Mouse (Mus musculus) T-helper 17 cell (primary cell): ENCODE results near the gene Arfrp1.

Experiments
- in situ Hi-C, 2 experiments: fragments of 300-600 bp; cut with MboI, MseI; formaldehyde crosslinking; loops; 1 replicate in 1 of 2; 2 replicates in 1 of 2; pipeline ENCODE4 v1.15.1; 2025; ENCODE audit warnings: high pct_unique_total_duplicates in 2 of 2

Gene Arfrp1

DNA sequence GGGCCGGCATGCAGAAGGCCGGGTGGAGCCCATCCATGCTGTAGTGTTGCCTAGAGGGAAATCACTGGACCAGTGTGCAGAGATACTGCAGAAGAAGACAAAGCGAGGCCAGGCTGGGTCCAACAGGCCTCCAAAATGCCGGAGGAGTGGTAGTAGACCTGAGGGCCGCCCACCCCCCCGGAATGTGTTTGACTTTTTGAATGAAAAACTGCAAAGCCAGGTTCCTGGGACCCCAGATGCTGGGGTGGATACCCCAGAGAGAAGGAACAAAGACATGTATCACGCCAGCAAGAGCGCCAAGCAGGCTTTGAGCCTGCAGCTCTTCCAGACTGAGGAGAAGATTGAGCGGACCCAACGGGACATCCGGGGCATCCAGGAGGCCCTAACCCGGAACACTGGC, 14.6 kb upstream of the Arfrp1 start, which contains the start of gene Lime1:
Gene Lime1, plus strand, starts transcription at position 301 of the 400 bp plus-strand sequence.
- in situ Hi-C loops, result loop anchor here in 1 of 2 experiments (5.0 kb wide), 1 partner anchor 203 kb away; the partner anchor contains the start of gene Uckl1

DNA sequence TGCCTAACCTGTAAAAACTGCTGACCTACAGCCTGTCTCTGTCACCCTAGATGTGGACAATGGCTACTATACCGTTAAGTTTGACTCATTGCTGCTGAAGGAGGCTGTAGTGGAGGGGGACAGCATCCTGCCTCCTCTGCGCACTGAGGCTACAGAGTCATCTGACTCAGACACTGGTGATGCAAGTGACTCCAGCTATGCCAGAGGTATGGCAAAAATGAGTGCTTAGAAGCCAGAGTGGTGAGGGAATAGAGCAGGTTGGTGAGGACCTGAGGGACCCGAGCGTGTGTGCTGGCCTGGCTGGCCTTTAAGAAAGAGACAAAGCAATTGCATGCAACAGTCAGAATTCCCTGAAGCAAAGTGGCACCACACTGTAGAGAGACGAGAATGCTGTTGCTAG, 13.5 kb upstream of the Arfrp1 start:
- in situ Hi-C loops, result no loop called here

DNA sequence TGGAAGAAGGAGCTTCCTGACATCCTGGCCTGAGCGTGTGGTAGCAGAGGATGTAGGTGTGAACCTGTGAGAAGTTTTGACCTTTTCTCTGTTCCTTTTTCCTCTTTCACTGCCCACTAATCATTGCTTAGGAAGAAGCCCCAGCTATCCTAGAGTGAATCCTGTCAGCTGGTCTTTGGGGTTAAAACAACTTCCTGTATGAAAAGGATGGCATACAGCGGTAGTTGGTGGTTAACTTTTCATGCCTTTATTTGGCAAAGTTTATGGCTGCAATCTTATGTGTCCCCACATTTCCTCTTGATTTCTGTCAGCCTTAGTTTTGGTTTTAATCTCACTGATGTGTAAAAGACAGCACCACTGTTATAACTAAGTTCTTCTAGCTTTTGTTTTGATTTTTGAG, 12.0 kb upstream of the Arfrp1 start:
- in situ Hi-C loops, result no loop called here

DNA sequence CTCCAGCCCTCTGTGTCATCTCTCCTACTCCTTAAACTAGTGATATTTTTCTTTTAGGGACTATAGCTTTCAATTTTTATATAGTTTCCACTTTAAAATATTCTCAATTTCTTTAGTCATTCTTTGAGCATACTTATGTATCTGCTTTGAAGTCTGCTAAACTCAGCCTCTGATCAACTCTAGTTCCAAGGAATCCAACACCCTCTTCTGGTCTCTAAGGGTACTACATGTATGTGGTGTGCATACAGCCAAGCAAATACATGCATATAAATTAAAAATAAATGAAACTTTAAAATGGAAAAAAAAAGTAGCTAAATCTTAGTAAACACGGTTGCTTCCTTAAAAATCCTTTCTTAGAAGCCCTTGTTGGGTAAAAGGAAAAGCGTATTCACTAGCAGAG, 10.6 kb upstream of the Arfrp1 start:
- in situ Hi-C loops, result no loop called here

DNA sequence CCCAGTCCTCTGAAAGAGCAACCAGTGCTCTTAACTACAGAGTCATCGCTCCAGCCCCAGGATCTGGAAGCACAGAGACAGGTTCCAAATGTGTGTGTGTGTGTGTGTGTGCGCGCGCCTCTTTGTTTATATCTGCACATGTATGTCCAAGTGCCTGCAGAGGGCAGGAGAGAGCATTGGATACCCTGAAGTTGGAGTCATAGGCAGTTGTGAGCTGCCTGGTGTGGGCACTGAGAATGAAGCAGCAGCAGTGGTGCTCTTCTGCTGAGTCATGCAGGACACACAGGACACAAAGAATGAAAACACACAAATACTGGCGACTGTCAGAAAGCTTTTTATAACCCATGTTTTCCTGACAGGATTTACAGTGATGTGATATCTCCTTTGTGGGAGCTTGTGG, 4.8 kb upstream of the Arfrp1 start:
- in situ Hi-C loops, result loop anchor here in 1 of 2 experiments (25.0 kb wide), 1 partner anchor 658 kb away; the partner anchor contains the start of genes Dido1 and Gid8

DNA sequence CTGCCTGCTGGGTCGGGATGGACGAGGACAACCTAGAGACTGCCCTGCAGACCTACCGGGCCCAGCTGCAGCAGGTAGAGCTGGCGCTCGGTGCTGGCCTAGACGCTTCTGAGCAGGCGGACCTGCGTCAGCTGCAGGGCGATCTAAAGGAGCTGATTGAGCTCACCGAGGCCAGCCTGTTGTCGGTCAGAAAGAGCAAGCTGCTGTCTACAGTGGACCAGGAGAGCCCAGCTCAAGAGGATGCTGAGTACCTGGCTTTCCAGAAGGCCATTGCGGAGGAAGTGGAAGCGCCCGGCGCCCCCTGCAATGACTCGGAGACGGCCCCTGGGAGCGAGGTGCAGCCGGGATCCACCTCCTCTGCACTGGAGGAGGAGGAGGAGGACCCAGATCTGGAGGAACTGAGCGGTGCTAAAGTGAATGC, 461 bp upstream of the Arfrp1 start:
- in situ Hi-C loops, result loop anchor here in 1 of 2 experiments (25.0 kb wide), 1 partner anchor 653 kb away; the partner anchor contains the start of genes Dido1 and Gid8

DNA sequence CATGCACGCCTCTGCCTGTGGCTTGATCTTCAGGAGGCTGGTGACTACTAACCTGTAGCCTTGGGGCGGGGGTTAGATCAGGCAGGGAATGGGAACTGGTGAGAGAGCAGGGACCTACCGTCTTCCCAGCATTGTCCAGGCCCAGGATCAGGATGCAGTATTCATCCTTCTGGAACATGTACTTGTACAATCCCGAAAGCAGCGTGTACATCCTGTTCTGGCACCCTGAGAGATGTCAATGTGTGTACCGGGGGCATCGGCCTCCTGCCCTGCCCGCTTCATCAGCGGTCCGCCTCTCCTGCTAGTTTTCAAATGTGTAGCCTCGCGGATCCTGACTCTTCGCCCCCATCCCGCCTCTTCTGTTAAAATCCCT, 731 bp downstream of the Arfrp1 start:
- in situ Hi-C loops, result loop anchor here in 1 of 2 experiments (25.0 kb wide), 1 partner anchor 652 kb away; the partner anchor contains the start of genes Dido1 and Gid8

DNA sequence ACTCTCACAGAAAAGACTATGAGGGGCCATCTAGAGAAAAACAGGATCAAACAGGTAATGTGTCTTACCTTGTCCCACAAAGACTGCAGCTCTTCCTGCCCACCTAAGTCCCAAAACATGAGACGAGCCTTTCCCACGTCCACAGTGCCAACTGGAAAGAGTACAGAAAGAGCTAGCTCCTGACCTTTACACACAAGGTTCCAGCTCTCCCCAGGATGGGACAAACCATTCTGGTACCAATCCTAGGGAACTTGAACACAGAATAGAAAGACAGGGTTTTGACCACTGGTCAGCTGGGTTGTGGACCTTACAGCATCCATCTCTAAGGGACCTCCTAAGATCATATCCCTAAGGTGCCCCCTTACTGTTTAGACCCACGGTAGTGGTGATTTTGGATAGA, 1.3 kb downstream of the Arfrp1 start:
- in situ Hi-C loops, result loop anchor here in 1 of 2 experiments (25.0 kb wide), 1 partner anchor 652 kb away; the partner anchor contains the start of genes Dido1 and Gid8

DNA sequence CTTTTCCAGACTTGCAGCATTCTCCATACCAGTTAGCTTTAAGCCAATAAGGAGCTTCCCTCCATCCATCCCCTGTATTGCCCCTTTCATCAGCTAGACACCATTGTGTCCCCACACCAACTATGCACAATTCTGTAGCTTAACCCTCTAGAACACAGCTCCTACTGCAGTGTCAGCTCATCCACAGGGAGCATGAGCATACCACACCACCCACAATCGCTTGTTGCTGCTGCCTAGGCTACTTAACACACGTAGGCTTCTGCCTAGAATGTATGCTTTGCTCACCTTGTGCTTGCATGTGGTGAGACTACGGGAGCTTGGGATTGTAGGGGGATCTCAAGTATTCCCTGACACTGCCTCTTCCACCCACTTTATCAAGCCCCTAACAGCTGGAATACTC, 8.4 kb downstream of the Arfrp1 start:
- in situ Hi-C loops, result loop anchor here in 1 of 2 experiments (25.0 kb wide), 1 partner anchor 644 kb away; the partner anchor contains the start of genes Dido1 and Gid8

DNA sequence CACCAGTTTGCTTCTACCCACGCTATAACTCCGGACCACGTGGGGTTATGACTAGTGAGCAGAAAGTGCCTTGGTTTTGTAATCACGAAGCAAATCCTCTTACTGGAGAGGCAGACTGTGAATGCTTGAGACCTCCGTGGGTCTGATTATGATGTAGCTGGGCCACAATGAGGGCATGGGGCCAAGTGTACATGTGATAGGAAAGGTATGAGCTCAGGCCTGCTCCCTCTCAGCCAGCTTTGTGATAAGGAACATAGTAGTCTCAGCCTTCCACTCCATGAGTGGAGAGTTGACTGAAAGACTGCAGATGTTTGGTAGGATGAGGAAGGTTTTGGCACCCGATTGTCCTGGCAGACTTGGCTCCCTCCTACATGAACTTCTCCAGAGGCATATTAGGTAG, 22.4 kb downstream of the Arfrp1 start:
- in situ Hi-C loops, result no loop called here

DNA sequence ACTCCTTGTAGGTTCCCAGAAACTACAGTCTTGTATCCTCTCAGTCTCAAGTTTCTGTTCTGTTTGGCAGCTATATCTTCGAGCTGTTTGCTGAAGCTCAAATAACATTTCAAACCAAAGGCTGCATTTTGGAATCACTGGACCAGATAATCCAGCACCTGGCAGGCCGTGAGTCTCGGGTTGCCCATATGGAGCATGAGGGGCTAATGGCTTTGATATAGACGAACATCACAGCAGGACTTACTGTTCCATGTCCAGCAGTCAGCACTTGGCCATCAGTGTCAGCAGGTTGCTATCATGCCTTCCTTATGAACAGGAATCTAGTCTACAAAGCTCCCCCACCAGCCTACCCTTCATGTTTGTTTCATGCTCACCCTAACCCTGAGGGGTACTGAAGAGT, 24.8 kb downstream of the Arfrp1 start:
- in situ Hi-C loops, result no loop called here

DNA sequence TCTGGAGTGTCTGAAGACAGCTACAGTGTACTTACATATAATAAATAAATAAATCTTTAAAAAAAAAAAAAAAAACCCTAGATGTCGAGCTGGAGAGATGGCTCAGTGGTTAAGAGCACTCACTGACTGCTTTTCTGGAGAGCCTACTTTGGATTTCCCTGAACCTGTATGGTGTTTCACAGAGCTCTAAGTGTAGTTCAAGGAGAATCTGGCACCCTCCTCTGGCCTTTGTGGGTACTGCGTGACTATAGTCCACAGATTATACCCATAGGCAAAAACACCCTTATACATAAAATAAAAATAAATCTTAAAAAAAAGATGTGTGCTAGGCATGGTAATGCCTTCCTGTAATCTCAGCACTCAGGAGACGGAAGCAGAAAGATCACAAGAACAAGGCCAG, 31.2 kb downstream of the Arfrp1 start:
- in situ Hi-C loops, result loop anchor here in 1 of 2 experiments (10.0 kb wide), 1 partner anchor 149 kb away; the partner anchor contains the start of gene Ppdpf

DNA sequence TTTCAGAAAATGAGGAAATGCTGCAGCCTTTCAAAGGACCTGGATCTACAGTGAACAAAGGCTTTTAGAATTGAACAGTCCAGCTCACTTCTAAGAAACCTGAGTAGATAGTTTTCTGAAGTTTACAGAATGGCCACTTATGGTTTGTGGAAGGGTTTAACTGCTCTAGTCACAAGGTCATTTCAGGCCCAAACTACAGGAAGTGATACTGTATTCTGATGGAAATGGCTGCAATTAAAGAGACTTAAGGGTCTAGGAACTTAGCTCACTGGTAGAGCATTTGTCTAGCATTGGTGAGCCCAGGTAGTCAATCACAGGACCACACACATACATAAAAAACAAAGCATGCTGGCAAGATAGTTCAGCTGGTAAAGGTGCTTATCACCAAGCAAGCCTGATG, 32.7 kb downstream of the Arfrp1 start:
- in situ Hi-C loops, result loop anchor here in 1 of 2 experiments (10.0 kb wide), 1 partner anchor 148 kb away; the partner anchor contains the start of gene Ppdpf

DNA sequence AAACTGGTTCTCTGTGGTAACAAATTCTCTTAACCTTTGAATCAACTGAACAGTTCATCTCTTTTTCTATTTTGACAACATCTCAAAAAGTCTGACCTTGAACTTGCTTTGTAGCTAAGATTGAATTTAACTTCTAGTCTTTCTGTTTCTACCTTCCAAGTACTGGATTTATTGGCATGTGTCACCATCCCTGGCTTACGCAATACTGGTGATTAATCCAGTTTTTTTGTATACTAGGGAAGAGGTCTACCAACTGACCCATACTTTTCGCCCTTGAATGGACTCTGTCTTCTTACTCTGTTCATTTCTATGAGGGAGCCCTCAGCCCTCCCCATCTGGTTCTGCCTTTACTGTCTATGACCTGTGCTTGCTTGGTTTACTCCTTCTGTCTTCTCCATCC, 39.1 kb downstream of the Arfrp1 start:
- in situ Hi-C loops, result no loop called here

DNA sequence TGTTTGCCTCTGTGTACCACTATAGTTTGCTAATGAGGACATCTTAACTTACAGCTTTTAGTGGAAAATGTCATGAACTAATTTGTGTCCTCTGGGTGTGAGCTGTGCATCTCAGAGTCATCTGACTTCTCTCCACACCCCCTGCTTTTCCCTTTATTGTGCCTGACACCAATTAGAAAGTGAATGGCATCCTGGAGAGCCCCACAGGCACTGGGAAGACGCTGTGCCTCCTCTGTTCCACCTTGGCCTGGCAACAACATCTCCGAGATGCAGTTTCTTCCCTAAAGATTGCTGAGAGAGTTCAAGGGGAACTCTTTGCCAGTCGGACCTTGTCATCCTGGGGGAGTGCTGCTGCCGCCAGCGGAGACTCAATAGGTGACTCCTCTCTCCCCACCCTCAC, 43.1 kb downstream of the Arfrp1 start:
- in situ Hi-C loops, result no loop called here

DNA sequence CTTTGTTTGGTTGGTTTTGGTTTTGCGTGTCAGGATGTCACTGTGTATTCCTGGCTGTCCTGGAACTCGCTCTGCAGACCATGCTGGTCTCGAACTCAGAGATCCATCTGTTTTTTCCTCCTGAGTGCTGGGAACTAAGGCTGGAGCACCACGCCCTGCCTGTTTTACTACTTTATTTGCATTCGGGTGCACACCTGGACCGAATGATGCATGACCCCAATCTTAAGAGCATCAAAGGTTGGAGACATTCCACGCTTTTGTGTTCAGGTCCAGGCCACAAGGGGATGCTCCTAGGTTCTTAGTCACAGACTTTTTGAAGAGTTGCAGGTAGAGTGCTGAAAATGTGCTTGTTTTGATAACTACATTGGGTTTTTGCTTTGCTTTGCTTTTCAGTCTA, 45.1 kb downstream of the Arfrp1 start:
- in situ Hi-C loops, result no loop called here

DNA sequence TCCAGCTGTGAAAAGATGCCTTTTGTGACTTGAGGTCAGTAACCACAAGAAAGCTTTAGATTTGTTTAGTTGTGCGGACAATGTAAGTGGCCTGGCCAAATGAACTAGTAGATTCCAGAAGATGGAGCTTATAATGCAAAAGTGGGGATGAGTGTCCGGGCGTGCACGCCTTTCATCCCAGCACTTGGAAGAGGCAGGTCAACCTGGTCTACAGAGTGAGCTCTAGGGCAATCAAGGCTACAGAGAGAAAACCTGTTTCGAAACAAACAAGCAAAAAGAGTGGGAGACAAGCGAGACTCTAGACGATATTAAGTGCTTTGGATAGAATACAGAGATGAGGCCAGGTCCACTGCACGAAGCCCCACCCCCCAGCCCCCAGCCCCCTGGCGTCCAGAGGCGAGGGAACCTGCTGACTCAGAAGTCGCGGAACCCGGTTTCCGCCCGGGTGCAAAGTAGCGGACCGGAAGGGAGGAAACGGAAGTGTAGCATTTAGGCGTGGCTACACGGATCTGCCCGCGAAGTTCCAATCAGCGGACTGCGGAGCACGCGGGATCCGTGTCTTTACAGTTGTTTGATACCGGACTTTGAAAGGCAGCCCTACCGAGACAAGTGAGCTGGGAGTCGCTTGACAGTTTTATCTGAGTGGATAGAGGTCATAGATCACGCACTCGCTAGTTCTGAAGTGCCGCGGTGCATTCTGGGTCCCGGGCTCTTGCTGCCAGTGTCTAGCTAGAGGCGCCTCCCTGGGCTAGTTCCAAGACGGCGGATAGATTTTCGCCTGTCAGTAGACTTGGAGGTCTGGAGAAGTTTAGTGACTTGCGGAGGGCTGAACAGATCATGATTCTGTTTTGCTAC, 45.7 kb downstream of the Arfrp1 start, which contains the start of gene Rtel1:
Gene Rtel1, plus strand, starts transcription at position 492 of the 855 bp plus-strand sequence.
- in situ Hi-C loops, result no loop called here

DNA sequence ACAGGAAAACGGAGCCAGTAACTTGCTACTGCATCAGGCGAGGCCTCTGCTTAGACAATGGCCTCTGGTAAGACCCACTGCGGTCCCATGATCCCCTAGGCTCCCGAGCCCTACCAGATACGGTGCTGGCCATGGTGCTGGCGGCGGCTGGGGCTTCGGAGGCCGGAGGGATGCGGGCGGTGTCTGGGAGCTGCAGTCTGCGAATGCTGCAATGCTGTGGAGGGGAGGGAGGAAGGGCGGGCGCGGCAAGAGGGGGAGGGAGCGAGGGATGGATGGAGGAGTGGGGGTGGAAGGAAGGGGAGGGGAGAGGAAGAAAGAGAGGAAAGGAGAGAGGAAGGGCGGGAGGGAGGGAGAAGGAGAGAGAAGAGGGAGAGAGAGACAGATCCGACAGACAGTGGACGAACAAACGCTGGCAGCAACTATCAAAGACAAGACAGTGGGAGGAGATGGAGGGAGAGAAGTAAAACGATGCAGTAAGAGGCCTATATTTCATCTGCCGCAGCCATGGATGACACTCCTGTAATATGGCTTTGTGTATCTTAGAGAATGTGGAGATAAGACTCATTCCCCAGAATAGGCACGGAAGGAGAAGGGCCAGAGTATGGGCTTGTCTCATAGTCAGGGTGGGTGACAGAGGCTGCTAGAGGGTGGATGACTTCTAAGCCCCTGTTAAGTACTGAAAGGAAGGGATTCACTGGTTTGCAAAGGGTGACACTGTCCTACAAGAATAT, 51.0 kb downstream of the Arfrp1 start, which contains the start of gene Stmn3:
Gene Stmn3, minus strand, starts transcription at position 421 of the 731 bp plus-strand sequence.
- in situ Hi-C loops, result no loop called here

DNA sequence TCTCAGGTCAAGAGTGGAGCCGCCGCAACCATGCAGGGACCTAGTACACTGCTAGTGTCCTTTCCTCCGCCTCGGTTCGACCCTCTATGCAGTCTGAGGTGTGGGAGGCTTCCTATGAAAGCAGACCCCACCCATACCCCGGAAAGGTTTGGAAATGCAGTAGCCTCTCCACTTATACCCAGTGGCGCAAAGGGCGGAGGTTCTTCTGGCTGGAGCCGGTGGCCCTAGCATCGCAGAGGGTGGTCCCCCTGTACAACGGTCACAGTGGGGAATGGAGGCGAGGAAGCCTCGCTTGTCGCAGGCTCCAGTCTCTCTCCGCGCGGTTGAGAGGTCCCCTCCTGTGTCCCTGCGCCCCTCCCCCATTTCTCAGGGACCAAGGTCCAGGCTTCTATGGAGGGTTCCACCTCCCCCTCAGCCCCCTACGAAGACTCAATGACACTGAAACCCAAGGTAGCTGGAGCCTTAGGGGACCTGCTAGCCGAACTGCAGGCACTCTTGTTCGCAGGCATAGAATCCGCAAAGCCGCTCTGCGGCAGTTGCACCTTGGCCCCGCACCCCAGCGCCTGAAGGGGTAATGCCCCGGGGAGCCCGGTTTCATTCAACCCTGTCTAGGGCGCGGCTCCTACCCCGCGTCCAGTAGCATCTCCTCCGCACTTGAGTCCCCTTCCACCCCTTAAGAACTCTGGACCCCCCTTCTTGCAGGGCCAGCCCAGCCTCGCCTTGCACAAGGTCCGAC, 51.7 kb downstream of the Arfrp1 start:
- in situ Hi-C loops, result no loop called here

DNA sequence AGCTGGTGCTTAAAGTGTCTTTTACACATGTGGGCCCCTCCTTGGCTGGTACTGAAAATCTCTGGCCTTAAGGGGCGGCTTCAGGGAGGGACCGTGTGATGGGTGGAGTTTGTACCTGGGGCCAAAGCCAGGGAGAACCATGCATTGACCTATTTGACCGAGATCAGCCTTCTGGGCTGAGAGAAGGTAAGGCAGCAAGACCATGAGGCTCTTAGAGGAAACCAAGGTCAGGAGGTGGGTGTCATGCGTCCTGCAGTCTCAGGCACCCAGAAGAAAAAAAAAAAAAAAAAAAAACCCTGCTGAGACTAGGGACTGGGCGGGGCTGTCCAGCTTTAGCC, 52.2 kb downstream of the Arfrp1 start:
- in situ Hi-C loops, result no loop called here

DNA sequence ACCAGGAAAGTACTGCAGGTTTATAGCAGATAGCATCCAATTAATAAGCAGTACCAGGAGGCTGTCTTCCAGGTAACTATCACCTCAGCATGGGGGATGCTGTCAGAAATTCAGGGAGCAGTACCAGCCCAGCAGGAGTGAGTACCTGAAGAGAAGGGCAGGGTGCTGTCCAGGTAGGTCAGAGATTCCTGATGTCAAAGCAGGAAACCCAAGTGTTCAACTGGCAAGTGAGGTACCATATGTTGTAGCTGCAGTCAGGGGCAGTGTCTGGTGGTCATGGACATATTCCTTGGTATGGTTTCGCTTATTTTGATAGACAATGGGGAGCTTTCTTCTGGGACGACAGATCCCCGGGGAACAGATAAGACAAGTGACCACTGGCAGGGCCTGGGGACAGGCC, 52.8 kb downstream of the Arfrp1 start:
- in situ Hi-C loops, result no loop called here
